Mouse (Mus musculus) ES-CJ7 (cell line): ENCODE results near the gene Prr5l.
A peak's percentile ranks its signal among the peaks of the same experiment; 100 is the strongest.

Source experiments
- DNase-seq: peaks from one replicate; pipeline ENCODE4 v3.0.0; 2011; ENCODE audit warnings: low read depth, low spot score

Prr5l gene

DNA sequence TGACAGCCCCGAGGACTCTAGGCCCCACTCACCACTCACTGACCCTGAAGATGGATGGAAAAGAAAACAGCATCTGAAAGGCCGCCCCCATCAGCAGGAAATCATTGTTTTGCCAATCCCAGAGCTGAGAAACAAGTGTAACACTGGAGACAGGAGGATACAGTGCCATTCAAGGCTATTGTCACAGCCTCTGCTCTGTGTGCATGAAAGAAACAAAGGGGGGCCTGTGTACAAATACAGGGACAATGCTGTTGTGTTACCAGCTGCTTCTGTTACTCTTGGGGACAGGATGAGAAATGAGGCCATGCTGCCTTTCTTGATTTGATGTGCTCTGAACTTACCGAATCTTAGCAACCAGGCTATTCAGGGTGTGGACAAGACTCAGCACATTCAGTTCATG is at the start of gene Prr5l:
Gene Prr5l, minus strand, starts transcription at position 30 of the 400 bp plus-strand sequence.
- DNase-seq: no peak

DNA sequence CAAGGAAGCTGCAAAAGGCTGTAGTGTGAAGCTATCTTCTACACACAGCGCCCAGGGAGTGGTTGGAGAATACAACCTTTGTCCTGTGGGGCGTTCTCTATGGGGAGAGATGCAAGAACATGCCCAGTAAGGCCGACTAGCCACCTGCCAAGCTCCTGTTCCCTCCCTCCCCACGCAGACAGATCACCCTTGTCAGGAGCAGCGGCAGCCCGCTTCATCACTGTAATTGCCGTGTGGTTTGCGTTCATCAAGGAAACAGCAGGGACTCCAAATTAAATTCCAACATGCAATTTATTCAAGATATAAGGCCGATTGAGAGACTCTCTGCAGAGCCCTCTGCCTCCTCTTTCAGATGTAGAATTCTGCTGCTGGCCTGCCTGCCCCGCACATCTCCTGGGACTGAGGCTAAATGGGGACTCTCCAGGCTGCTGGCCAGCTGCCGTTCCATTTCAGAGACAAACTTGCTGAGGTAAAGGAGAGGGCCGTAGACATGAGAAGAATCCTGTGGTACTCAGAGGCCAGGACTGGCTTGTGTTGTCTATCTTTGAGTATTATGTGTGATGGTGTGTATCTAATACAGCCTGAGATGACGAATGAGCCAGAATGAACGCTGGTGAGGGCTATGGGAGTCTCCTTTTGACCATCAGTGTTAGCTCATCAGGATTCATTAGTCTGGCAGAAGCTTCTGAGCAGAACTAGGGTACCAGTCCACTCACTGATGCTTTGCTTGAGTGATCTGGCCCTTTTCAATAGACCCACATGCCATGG is 49.5 kb upstream of the Prr5l start:
- no peak for DNase-seq

DNA sequence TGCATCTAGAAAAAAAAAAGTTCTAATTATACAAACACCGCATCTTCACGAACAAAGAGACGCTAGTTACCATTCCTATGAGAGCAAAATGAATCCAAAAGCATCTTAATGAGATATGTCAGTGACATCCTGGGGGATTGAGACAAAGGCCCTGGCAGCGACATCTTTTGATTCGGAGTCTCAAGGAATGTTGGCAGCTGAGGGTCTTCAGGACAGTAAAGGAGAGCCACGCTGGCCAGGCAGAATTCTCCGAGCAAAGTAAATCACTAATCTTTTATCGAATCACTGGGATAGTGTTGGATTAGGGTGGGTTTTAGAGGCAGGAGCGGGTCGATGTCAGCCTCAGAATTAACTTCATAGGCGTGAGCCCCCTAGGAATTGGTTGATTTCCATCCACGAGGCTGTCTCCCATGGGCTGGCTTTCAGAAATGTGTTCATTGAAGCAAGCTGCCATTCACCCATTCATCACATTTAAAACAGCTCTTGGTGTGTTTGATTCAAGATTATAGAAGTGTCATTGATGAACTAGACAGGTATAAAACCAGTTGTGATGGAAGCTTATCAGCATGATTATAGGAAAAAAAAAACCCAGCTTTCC is 42.9 kb upstream of the Prr5l start:
- DNase-seq: no peak

DNA sequence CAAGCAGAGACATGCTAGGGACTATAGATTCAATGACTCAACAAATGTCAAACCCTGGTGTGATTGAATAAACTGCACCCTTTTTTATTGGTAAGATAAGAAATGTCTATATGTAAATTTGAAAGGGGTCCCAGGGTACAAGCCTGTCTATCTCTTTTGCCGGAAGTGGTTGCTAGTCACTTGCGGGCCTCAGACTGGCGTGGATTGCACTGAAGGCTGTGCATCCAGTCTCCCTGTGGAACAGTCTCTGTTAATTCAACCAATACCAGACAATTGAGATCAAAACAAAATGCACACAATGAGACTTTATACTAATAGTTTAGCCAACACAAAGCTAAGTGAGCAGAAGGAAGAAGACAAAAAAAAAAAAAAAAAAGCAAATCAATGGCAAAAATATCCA is 42.4 kb upstream of the Prr5l start:
- no peak for DNase-seq

DNA sequence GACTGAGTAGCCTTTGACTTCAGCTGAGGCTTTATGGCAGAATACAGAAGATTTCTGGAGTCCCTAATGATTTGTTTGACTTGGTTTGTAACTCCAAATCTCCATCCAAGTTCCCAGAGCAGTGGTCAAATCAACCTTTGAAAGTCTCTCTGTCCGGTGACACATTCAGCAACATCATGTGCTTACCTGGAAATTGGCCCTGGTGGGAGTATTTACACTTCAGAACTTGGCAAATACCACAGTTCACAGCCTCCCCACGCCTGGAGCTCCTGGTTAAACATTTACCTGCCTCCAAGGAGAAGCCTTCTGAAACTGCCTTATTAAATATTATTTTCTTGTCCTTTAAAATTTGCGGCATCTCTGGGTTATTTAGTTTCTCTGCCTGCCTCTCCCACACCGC is 40.4 kb upstream of the Prr5l start:
- no peak for DNase-seq

DNA sequence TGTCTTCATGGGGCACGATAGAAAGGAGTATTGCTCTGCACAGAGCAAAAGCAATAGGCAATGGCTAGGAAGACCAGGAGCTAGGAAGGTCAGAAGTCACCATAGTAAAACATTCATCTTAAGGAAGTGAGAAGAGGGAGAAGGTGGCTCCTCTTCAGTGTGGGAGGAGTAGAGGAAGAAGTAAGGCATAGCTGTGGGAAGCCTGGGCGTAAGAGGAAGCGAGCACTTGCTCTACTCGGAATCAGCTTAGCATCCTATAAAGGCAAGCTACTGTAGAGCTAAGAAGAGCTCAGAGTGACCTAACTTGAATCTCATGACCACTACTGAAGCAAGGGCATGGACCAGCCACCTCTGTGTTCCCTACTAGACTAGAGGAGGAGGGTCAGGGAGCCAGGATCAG is 39.5 kb upstream of the Prr5l start:
- no peak for DNase-seq

DNA sequence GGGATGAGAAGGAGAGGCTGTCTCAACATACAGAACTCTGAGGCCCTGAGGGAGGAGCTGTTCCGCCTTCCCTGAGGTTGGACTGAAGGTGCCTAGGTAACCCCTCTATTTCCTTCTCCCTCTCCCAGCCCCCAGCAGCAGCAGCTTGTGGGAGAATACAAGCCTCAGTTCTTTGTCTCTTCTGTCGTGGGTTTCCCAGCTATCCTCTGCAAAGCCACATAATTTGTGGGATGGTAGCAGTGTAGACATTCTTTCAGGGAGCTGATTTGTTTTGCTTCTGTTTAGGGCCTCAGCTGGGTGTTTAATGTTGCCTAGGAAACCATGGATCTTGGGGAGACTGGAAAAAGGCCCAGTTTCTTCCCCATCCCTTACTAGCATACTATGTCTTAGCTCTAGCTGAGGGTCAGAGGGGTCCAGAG is 37.3 kb upstream of the Prr5l start:
- DNase-seq: no peak

DNA sequence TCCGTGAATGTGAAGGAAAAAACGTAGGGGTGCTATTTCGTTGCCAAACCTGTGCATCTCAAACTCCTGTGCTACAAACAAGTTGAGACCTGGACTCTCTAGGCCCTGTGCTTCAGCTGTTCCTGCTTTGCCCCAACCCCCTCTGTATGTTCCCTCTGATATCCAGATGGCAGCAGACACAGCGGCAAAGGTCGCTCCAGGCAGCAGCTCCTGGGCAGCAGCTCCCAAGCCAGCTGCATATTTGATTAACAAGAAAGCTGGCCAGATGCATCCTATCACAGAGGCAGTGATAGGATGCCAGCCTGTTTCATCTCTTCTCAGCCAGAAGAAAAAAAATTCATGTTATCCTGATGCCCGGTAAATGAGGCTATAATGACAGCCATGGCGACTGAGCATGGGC is 35.7 kb upstream of the Prr5l start:
- DNase-seq: no peak

DNA sequence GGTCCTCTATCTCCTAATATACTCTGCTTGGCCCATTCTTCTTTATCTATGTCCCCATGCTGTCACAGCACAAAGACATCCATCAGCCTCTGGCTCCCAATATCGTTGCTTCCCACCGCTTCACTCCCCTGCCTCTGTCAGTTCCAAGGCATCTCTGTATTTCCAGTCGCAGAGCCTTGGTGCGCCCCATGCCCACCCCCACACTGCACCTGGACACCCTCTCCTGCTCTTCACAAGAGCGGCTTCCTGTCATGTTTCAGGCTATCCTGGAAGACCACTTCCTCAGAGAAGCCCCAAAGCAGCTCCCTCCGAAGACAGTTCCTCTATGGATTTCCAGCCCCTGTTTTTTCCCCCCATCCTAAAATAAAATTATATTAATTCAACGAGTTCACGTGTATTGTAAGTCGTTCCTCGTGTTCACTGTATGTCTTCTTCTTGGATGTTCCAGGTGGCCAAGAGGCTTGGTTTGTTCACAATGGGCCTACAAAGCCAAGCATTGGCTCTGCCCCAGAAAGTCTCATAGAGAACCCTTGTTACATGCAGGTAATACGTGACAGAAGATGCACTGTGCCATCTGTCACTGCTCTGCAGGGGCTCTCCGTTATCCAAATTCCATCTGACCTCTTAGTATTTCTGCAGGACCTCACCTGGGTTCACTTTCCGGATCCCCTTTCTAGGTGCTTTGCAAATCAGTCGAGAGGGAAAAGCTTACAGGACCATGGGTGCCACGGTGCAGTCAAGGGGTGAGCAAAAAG is 26.7 kb upstream of the Prr5l start:
- no peak for DNase-seq

DNA sequence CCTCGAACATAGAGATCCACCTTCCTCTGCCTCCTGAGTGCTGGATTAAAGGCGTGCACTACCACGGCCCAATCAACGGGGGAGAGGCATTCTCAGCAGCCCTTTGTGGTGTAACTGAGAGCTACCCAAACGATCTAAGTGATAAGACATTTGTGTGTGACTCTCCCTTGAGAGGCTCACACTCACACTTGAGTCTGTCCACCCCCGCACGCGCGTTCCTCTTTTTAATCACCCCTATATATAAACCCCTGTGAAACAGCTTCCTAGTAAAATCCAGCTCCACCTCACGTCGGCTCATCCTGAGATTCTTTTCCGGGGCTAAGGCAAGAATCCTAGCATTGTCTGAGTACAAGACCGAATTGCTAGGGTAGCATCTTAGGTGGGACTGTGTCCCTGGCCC is 25.9 kb upstream of the Prr5l start:
- no peak for DNase-seq

DNA sequence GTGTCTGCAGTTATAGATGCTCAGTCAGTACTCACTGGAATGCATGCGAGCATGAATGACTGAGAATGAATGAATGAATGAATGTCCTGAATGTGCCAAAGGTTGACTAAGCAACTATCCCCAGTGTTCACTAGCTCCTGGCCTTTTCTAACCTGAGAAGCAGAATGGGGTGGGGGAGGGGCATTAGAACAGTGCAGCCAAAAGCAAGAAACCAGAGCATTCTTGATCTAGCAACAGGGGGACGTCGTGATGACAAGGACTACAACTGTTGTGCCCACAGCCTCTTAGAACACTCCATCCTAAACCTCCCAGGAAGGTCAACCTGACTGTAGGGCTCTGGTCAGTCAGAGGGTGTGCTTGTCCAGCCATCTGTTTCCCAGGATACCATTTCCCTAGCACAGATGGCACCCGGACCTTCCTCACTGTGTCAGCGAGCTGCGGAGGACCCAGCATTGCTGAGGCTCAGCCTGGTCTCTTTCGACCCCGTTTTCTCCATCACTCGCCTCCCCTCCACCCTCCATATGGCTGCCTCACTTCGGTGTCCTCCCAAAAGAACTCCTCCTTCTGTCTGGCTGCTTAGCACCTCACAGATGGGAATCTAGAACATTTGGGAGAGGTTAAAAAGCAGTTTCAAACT is 24.7 kb upstream of the Prr5l start:
- DNase-seq: no peak

DNA sequence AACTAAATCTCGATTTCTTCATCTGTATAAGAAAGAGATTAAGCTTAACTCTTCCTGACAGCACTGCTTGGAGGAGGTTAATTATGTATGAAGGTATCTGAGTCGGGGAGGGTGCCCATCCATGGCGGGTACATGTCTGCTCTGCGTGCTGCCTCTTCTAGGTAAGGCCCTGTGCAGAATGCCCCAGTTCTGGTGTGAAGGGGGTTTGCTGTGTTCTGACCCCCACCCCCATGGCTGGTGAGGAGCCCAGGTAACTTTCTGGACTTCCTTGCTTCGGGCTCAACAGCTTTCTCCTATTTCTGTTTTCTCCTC is 23.5 kb upstream of the Prr5l start:
- DNase-seq: no peak

DNA sequence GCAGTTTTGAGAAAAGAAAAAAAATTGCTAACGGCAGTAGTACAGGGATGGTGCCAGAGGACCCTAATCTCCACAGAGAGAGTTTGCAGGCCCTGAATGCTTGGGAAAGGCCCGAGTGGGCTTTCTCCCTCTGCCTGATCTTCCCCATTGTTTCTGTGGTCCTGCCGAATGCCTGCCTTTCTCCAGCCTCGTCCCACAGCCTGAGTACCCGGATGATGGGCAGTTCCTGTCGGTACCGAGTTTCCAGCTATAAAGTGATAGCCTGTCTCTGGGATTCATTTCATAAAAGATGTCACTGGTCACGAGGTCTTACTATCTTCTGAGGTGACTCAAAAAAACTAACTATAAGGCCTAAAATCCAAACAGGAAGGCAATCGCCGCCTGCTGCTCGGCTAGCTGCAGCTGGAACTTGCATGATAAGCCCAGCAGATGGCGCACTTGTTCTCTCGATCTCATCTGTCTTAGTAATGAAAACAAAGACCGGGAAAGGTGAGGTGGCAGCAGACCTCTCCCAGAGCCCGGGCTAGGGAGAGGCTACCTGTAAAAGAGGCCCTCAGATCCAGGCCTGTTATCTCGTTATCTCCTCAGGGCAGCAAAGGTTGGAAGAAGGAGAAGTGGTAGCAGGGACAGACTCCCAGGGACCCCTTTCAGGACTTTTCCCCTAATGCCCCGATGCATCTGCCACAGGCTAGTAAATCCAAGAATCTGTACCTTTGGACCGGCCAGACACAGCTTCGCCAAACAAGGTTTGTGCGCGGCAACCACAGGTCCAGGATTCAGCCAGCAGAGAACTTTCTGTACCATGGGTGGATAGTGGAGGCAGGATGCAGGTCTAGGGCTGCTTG is 22.9 kb upstream of the Prr5l start:
- DNase-seq: peak; percentile 86

DNA sequence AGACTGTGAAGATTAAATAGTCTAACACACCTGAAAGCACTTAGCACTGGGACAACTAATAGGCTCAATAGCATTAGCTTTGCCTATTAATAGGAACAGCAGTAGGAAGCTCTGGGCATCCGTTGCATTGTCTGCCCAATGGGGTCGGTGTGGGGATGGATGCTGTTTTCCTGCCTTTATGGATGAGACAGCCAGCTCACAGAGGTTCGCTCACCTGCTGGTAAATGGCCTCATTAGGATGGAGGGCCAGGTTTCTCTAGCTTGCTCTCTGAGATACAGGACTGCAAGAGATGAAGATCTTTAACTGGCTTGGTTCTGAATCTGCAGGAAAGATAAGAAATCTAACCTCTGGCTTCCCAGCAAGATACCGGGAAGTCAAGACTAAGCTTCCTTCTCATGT is 19.4 kb upstream of the Prr5l start:
- DNase-seq: no peak

DNA sequence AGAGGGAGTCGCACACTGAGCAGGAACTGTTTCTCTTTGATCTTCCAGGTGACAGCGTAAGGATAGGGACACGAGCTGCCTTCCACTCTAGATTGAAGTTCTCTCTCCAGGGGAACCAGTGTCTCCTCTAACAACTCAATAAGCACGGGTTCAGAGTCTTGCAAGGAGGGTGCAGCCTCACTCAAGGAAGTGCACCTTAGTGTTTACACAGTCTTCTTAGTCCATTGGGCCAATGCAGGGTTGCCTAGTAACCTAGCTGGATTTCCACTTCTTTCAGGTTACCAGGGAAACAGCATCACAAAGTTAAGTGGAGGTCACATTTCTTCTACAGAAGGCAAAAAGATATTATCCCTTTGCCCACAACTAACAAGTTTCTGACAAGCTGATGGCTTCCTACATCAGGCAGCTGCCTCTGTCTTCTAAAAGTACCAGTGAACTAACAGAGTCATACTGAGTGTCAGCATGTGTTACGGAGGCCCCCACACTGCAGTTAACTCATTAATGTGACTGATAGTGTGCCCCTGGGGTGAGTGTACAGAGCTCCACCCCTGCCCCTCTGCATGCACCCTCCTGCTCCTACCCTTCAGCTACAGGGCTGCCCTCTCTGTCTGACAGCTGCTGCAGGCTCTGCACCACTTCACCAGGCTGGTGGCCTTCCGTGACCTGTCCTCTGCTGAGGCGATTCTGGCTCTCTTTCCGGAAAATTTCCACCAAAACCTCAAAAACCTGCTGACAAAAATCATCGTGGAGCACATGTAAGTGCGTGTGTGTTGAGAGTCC is 13.8 kb upstream of the Prr5l start:
- DNase-seq: no peak

DNA sequence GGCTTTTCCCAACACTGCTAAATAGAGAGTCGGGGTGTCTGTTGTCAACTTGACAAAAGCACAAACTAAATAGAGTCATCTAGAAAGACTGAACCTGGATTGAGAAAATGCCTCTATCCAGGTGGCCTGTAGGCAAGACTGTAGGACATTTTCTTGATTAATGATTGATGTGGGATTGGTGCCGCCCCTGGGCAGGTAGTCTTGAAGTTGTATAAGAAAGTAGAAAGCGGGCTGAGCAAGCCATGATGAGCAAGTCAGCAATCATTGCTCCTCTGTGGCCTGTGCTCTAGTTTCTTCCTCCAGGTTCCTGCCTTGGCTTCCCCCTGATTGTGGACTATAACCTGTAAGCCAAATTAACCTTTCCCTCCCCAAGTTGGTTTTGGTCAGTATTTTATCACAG is 11.3 kb upstream of the Prr5l start:
- no peak for DNase-seq

DNA sequence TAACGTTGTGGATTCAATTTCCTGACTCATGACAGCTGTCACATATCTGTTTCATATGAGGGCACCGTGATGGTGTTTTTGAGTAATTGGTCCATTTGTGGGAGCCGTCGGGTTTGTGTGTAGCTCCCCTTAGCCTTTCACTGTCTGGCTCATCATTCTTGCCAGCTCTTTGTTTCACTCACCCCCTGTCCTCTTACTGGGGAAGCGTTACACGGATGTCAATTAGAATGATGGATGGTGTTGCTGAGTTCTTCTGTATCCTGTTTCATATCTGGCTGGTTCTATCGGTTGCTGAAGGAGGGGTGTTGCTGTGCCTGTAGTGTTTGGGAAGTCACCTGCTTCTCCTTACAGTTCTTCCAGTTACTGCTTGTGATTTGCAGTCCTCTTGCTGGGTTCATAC is 8.3 kb upstream of the Prr5l start:
- DNase-seq: no peak

DNA sequence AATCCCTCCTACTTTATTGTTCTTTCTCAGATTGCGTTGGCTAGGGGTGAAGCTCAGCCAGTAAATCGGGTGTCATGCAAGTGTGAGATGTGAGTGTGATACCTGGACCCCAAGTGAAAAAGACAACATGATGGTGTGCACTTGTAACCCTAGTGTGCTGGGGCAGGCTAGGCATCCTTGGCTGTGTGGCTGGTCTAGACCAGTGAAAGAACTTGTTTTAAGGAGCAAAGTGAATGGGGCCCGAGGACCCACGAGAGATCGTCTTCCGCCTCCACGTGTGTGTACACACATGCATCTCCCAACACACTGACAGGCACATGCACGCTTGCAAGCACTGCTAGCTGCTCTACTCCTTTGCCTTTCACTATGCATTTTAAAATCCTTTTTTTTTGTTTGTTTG is 6.1 kb upstream of the Prr5l start:
- no peak for DNase-seq

DNA sequence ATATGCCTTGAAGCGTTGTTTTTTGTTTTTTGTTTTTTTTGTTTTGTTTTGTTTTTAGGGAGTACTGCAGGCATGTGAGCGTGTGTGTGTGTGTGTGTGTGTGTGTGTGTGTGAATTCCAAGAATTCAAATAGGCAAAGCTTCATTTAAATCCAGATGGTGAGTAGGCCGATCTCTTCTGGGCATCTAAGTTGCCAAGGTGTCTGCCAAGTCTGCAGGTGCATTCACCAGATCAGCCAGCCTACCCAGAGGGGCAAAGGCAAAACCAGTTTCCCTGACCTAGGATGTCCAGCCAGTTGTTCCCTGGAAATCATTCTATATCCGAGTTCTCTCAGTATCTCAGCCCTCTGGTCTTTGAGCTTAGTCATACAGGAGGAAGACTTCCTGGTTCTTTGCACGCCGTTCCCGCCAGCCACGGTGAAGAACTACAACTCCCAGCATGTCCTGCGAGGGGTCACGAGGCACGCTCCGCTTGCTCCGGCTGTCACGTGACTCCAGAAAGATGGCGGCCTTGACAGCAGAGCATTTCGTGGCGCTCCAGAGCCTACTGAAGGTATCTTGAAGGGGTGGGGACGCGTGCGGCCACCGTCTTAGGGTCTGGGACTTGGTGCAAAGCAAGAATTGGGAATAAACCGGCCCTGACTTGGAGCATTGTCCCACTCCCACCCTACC is 3.1 kb upstream of the Prr5l start, which contains the start of gene Commd9:
Gene Commd9, plus strand, starts transcription at position 480 of the 671 bp plus-strand sequence.
- peak; percentile 93 for DNase-seq

DNA sequence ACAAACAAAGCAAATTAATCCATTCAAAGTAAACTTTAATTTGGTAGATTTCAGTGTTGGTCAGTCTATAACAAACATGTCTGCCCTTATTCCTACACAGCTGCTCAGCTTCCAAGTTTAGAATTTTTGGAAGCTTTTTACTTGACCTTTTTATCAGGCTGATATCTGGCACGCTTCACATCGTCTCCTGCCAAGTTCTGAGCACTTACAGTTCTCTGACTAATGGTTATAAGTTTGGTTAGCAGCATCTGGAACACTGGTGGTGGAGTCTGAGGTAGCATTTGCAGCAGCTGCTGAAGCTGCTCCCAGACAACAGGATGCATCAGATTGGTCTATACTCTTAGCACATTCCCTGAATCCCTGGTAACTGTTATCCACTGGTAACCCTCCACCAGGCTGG is 1.5 kb upstream of the Prr5l start:
- DNase-seq: no peak
